Mouse (Mus musculus) lung, postnatal 10 days (tissue): Measurements from ENCODE around the gene Zfp827.
"Not testable (repeated sequence)": the region's sequence is repeated elsewhere in the genome, so short reads cannot be mapped to it uniquely, and the experiment has no call there.

Experiments
- DNase-seq: peaks from one replicate; pipeline ENCODE4 v3.0.0; 2021

Gene Zfp827

DNA sequence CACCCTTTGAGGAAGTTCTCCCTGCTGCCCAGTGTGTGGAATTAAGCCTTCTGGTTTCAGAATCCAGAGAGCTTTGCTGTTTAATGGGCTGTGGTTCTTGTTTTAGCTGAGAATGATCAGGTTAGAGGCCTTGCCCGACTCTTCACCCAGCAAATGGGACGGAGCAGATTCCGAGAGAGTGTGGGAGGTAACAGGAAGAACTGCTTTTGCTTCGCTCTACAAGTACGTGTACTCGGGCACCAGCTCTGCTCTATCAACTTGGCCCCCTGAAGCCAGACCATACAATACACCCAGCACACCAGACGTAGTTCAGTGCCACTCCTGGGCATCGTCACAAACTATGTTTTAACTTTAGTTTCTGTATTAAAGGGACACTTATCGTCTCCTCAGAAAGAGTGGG lies 85.3 kb downstream of the Zfp827 start:
- no peak for DNase-seq

GRCm38 (mm10) chr8:79114561-79114960 lies 86.3 kb downstream of the Zfp827 start:
- no peak for DNase-seq

DNA sequence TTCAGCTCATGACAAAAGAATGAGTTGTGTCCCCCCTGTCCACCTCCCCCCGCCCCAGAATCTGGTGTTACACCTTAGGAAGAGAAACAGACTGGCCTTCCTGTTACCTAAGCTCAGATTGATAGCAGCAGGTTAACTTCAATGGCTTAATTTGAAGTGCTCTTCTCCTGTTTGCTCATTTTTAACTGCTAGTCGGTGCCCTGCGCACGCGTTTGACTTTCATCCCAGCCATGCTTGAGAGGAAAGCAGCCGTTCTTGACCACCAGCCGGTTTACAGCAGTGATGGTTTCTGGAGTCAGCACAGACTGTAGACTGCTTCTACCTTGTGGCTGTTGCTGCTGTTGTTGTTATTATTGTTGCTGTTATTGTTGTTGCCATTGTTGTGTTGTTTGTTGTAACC lies 88.2 kb downstream of the Zfp827 start:
- DNase-seq, result no peak

GRCm38 (mm10) chr8:79117711-79118110 lies 89.5 kb downstream of the Zfp827 start:
- no peak for DNase-seq

- no peak for DNase-seq
Measured at GRCm38 (mm10) chr8:79121614-79122013, 93.4 kb downstream of the Zfp827 start.

GRCm38 (mm10) chr8:79124231-79124630 lies 96.0 kb downstream of the Zfp827 start:
- no peak for DNase-seq

DNA sequence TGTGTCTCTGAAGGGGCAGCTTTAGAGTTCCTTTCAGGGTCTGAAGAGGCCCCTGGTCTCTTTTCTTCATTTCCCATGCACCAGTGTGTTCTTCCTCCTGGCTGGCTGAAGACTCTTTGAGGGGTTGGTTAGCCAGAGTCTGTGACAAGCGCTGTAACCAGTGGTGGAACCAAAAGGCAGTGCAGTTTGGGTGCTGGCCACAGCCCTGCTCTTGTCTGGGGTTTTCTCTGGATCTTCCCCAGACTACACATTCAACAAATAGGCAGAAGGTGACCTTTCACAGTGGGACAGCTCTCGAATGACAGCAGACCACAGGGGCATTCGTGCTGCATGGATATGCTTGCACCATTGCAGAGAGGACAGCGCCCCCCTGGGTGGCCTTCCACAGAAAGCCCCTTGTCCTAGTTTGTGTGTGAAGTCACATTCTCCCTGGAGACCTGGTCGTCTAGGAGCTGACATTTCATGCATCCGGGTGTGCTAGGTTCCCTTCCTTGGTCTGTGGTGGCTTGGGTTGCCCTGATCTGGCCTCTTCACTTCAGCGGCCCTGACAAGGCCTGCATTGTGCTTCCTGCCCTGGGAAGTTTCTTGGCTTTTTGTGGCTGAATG lies 99.1 kb downstream of the Zfp827 start:
- DNase-seq, result no peak

DNA sequence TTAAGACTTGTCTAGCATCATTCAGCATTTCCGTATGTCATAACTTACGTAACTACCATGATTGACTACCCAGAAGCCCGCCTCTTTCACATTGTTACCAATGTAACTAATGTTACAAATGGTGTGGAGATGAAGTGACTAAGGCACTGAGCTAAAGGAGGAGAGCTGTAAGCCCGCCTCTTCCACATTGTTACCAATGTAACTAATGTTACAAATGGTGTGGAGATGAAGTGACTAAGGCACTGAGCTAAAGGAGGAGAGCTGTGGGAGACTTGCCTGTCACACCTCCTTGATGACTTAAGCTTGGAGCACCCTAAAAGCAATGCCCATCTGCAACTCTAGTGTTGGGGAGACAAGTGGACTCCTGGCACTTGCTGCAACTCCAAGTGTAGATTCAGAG lies 100.3 kb downstream of the Zfp827 start:
- not testable (repeated sequence) for DNase-seq

- DNase-seq, result no peak
Measured at GRCm38 (mm10) chr8:79139614-79140013, 111.4 kb downstream of the Zfp827 start.

- no peak for DNase-seq
Measured at GRCm38 (mm10) chr8:79140981-79141380, 112.7 kb downstream of the Zfp827 start.

- DNase-seq, result no peak
Measured at GRCm38 (mm10) chr8:79141592-79141991, 113.4 kb downstream of the Zfp827 start.

DNA sequence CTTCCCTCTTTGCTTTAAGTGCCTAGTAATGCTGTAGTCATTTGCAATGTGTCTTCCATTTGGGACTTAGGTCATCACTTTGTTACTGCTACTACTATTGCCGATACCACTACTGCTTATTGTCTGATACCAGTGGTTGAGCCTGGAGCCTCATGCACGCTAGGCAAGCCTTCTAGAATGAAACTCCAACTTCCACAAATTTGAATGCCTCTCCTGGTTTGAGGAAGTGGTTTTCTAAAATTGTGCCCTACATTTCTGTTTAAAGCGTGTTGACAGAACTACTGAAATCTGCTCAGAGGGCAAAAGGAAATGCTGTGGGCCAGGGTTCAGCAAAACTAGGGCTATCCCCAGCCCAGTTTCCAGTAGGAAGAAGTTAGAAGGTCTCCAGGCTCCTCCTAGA lies 115.5 kb downstream of the Zfp827 start:
- DNase-seq, result no peak

GRCm38 (mm10) chr8:79145210-79145609 lies 117.0 kb downstream of the Zfp827 start:
- no peak for DNase-seq

DNA sequence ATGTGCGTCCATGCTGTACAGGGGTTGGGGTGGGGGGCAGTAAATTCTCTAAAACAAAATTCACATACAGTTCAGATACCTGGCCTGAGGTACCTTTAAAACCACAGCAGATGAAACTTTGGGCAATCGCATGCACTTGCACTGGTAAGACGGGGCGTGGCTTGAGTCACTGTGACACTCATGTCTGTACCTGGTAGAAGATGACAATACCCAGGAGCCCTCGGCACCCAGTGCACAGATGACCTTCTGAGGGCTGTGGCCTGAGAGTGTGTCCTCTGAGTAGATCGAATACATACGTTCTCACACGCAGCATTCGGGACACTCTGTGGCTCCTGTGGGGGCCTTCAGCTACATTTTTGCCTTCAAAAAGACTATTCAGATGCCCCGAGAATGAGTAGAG lies 117.4 kb downstream of the Zfp827 start:
- no peak for DNase-seq

DNA sequence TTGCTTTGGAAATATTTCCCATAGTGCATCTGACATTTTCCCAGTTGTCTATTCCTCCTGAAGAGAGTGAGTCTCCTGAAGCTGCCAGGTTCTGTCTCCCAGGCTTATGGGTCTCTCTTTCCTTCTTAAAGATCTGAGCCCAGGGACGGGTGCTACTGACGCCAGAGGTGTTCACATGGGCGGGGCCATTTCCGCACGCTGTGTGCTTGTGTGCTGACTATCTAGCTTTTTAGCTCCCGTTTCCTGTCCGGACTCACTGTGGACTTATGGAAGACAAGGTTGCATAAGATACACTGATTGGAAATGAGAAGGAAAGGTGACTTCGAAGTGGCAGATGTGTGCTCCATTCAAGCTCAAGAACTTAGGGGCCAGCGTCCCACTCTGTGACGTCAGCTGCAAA lies 120.6 kb downstream of the Zfp827 start:
- no peak for DNase-seq

- no peak for DNase-seq
Measured at GRCm38 (mm10) chr8:79149880-79150279, 121.6 kb downstream of the Zfp827 start.

- no peak for DNase-seq
Measured at GRCm38 (mm10) chr8:79150544-79151192, 122.4 kb downstream of the Zfp827 start.

- no peak for DNase-seq
Measured at GRCm38 (mm10) chr8:79151644-79152043, 123.4 kb downstream of the Zfp827 start.

- DNase-seq, result no peak
Measured at GRCm38 (mm10) chr8:79153201-79153600, 125.0 kb downstream of the Zfp827 start.

- no peak for DNase-seq
Measured at GRCm38 (mm10) chr8:79153637-79154036, 125.4 kb downstream of the Zfp827 start.

DNA sequence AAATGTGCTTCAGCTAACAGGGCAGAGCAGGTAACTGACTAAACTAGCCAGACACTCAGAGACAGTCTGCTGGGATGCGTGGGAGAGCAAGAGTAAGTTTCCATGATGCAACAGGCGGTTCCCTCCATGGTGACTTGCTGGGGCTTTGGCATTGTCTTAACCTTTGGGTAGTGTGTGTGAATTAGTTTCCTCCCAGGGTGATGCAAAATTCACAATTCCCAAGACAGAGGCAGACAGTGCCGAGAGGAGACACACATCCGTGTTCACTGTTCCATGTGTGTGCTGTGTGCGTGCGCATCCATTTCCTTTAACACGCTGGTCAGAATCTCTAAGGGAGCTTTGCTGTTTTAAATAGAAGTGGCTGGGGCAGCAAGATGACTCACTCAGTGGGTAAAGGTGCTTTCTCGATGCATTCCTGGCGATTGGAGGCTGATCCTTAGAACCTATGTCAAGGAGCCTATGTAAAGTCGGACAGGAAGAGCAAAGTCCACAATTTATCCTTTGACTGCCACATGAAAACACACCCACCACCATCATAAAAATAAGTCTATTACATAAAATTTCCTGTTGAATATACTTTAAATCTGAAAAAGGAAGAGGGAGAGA lies 127.4 kb downstream of the Zfp827 start:
- DNase-seq, result no peak

DNA sequence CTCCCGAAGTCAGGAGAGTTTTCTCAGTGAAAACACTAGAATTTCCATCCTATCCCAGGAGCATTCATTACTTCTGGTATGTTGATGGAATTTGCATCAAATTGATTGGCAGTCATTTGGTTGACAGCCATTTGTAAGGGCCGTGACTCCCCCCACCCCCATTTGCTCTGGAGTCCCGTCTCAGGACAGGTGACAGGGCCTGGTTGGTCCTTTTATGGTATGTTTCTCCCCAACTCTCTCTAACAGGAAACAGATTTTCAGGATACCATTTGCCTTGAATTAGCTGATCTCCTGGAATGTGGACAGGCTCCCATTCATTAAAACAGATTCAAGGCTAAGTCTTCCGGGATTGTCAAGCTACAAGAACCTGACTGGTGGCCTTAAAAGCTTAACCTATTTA lies 129.1 kb downstream of the Zfp827 start:
- DNase-seq, result no peak

- no peak for DNase-seq
Measured at GRCm38 (mm10) chr8:79158357-79158756, 130.1 kb downstream of the Zfp827 start.

DNA sequence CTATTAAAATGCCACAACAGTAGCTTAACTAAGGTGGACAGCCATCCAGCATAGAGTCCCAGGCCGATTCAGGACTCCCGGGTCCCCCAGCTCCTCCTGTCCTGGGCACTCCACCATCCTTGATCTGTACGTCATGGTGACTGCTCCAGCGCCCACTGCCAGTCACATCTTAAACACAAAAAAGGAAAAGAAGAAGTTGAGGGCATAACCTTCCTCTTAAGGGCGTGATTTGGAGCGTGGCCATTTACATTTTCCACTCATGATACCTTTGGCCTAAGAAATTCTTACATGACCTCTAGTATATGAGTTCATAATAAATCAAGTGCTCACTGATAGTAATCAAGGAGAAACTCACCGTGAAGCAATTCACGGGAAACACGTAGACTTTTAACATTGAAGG lies 131.2 kb downstream of the Zfp827 start:
- no peak for DNase-seq

- peak; percentile 61 for DNase-seq
Measured at GRCm38 (mm10) chr8:79160302-79160701, 132.1 kb downstream of the Zfp827 start.
